Mouse (Mus musculus) embryonic fibroblast, embryonic 13.5 days (primary cell): ENCODE measurements around the gene Btbd19. TPM values are rescaled to one million over a fixed set of nuclear protein-coding genes. Genes with fewer than 3 reads are reported as not detected.

Experiments
- H3K27ac ChIP-seq: 2 replicates; pipeline ENCODE4 v1.5.1; 2012; ENCODE audit warnings: low read length, control low read depth, inconsistent platforms; ENCODE audit not compliant: insufficient read depth
- H3K4me1 ChIP-seq: 2 replicates; pipeline ENCODE4 v1.6.1; 2011; ENCODE audit warnings: low read length; ENCODE audit not compliant: control insufficient read depth, insufficient read depth
- H3K4me3 ChIP-seq: 2 replicates; pipeline ENCODE4 v1.5.1; 2011; ENCODE audit warnings: mild to moderate bottlenecking, control low read depth, low read length; ENCODE audit not compliant: insufficient read depth
- CTCF ChIP-seq: IDR thresholded peaks from 2 replicates; pipeline ENCODE4 v1.5.1; 2011; ENCODE audit warnings: mild to moderate bottlenecking, control low read depth, low read length, moderate library complexity, borderline replicate concordance; ENCODE audit not compliant: insufficient read depth
- POLR2A ChIP-seq: IDR thresholded peaks from 2 replicates; pipeline ENCODE4 v1.6.1; 2011; ENCODE audit warnings: low read depth, mild to moderate bottlenecking, control low read depth, low read length, moderate library complexity
- polyA plus RNA-seq: library from polyadenylated mRNA; stranded (reverse); fragments of >200 nt; gene quantifications from 2 replicates; pipeline ENCODE4 v1.2.4, GENCODE M21; 2011; ENCODE audit warnings: low read depth; ENCODE audit not compliant: missing spikeins, insufficient read length

The Btbd19 gene
- polyA plus RNA-seq, 1 experiment: 42.1 TPM

DNA sequence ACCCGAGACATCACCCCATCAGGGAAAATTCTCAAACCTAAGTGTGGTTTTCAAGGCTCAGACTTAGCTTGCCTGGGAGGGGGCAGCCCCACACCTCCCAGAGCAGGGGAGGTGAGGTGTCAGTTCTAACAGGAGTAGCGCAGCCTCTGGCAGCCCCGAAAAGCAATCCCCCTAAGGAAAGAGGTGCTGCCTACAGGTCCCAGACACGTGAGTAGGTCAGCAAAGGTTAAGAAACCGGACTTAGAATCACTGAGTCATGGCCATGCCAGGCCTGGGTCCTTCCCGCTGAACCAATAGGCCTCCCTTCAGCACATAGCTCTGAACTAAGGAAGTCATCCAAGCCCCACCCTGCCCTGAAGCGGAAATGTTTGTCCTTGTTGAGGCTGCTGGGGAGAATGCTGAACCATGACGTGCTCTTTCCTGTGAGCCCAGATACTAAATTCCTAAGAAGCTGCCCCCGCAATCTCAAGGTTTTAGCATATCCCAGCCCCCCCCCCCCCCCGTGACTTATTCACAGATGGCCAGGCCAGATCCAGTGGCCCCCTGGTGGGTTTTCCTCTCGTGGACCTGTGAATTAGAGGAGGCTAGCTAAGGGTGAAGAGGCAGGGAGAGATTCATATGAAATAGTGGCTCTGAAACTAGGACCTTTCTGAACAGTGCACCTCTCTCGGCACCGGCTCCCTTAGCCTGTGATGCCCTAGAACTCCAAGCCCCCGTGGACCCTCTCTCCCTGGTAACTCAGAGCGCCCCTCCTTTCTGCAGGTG is 567 bp upstream of the Btbd19 start:
- peak overlapping the region; percentile 100 for H3K27ac ChIP-seq
- TF ChIP-seq POLR2A: peak; percentile 40; the same call in 1 of the 2 replicates
- TF ChIP-seq CTCF: no peak
- H3K4me1 ChIP-seq: peaks cover 14% of the 10 kb centered on the region
- H3K4me3 ChIP-seq: no peak overlapping the region

DNA sequence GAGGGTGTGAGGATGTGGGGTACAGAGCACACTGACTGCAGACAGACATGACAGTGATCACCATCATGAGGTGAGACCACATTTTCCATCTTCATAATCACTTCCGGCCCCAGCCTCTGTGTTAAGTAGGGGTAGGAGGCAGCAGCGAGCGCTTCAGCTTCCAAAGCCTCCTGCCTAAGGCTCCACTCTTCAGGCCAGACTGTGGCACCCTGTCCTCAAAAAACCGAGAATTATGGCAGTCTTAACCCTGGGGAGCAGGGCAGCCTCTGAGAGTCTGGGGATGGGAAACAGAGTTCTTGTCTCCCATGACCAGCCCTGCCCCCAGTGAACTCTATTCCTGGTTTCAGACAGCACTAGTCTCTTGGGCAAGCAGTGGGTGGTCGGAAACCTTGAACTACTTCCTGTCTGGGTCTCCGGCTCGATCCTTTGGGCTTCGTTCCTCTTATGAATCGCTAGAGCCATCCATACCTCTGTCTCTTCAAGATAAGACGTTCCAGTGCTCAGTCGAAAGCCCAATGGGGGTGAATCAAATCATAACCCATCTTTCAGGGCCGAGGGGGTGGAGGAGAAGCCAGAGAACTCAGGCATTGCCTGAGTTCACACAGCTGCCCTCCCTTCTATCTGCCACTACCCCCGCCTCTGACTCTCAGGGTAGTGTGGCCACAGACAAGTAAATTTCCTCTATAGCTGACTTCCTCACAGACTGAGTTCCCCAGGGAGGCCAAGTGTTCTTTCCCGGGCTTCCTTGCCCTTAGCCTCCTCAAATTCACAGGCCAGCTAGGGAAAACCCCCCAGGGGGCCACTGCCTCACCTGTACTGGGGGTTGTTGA is 792 bp downstream of the Btbd19 start:
- peak overlapping the region; percentile 28 for H3K4me3 ChIP-seq
- peaks cover 14% of the 10 kb centered on the region for H3K4me1 ChIP-seq
- TF ChIP-seq POLR2A (no peak), CTCF (no peak)
- H3K27ac ChIP-seq: peak overlapping the region; percentile 100

DNA sequence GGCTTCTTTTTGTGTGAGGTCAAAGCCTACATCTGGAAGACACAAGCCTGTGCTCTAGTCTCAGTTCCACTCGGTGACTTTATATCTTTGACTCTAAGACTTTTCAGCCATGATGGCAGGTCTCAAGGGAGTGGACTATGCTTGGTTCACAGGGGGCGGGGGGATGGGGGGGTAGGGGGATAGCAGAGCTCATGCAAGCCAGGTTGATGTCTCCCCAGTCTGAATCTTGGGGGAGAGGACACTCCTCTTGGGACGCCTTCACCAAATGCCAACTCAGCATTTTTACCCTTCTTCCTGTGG is 1.4 kb downstream of the Btbd19 start:
- Histone ChIP-seq H3K4me3 (no peak overlapping the region), H3K4me1 (peaks cover 14% of the 10 kb centered on the region), H3K27ac (peak overlapping the region; percentile 100; the same call in 1 of the 2 replicates)
- no peak for TF ChIP-seq CTCF
- no peak for TF ChIP-seq POLR2A

DNA sequence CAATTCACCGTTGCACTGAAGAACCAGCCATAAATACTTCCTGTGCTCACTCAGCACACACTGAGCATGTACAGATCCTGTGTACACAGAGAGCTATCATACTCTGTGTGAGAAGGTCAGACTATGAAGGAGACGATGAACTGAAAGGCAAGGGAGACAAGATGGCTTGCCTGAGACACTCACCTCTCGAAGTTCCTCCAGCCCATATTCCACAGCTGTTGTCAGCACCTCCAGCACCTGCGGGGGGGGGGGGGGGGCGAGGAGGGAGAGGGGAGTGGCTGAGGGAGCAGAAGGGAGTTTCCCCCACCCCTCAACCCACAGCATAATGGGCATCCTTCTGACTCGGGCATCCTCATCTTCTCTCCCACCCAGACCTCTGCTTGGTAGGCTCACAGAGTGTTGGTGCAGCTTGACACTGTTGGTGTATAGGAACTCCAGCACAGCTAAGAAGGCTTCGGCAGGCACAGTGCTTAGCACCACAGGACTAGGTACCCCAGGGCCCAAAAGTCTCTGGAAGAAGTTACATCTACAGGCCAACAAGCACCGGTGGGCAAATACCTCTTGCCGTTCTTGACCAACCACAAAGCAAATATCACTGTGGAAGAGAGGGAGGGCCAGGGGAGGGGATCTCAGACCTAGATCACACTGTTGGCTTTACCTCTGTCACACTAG is 1.8 kb downstream of the Btbd19 start:
- TF ChIP-seq CTCF (no peak), POLR2A (no peak; the same call in 1 of the 2 replicates)

DNA sequence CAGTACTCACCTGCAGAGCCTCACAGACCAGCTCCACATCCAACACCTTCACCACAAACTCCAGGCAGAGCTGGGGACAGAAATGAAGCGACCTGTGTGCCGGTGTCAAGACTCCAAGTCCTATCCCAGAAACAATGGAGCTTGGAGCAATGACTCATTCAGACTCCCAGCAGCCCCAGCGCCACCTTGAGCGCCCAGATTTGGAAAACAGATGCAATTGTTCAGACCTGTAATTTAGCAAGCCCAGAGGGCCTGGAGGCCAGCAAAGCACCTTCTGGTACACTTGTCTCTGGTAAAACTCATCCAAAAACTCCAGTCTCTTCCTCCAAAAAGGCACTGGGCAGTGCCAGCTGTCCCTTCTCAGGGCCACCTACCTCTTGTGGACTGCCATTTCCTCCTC is 3.3 kb downstream of the Btbd19 start:
- no peak for TF ChIP-seq POLR2A
- no peak for TF ChIP-seq CTCF
- H3K4me3 ChIP-seq: no peak overlapping the region
- H3K4me1 ChIP-seq: peaks cover 14% of the 10 kb centered on the region
- no peak overlapping the region for H3K27ac ChIP-seq

More for the DNA sequence above, 1.8 kb downstream of the Btbd19 start:
- H3K4me1 ChIP-seq: peaks cover 14% of the 10 kb centered on the region
- H3K27ac ChIP-seq: no peak overlapping the region
- no peak overlapping the region for H3K4me3 ChIP-seq

DNA sequence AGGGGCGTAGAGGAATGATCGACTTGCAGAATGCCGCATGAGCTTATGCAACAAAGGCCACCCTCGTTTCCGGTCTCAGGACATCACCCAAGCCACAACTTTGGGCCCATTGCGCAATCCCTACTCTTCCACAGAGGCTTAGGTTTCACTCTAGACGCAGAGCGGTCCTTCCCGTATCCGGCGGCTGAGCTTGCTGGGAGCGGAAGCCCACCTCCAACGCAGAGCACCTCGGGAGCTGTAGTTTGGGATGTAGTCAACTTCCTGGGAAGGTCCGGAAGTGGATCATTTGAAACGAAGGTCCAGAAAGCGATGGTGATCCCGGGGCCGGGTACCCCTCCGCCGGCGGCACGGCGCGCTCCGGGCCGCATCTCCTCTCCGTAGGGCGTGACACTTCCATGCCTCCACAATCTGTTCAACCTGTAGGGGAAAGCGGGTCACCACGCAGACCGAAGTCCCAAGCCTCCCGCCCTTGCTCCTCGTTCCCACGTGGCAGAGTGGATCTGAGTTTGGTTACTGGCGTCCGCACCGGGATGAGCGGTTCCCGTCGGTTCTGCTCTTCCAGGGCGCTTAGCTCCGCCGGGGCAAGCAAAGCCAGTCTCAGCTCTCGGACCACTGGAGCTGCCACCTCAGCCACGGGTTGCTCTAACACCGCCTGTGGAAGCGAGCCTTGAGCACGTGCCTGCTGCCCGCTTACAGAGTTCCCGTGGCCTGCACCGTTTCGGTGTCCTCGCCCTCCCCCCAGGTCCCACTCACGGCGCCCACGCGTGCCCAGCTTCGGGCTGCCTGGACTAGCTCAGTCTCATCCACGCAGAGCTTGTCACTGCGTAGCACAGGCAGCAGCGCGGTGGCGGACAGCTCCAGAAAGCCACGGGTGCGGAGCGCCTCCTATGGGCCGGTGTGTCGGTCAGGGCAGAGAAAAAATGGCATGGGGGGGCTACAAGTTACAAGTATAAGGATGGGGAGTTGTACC is 4.8 kb downstream of the Btbd19 start:
- Histone ChIP-seq H3K4me1 (peaks cover 3% of the 10 kb centered on the region; the same call in 1 of the 2 replicates), H3K4me3 (peak overlapping the region; percentile 45), H3K27ac (peak overlapping the region; percentile 78)
- peak; percentile 70 for TF ChIP-seq POLR2A
- peak; percentile 84 for TF ChIP-seq CTCF

DNA sequence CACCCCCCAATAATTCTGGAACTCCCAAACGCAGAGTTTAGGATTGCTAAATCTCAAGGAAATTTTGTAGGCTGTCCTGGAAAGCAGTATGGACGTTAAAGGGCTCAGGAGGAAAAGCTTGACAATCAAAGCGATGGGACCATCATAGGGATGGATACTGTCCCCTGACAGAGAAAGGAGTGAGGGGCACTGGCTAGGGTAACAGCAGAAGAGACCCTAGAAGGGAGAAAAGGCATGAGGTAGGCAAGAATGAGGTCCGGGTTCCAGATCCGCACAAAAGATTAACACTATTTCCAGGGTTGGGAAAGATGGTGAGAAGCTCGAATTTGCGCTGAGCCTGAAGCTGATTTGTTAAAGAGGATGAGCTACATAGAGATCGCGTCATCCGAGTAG is 5.5 kb downstream of the Btbd19 start:
- H3K4me3 ChIP-seq: peak overlapping the region; percentile 32
- H3K4me1 ChIP-seq: no peaks in the 10 kb centered on the region
- TF ChIP-seq POLR2A (no peak), CTCF (no peak)

DNA sequence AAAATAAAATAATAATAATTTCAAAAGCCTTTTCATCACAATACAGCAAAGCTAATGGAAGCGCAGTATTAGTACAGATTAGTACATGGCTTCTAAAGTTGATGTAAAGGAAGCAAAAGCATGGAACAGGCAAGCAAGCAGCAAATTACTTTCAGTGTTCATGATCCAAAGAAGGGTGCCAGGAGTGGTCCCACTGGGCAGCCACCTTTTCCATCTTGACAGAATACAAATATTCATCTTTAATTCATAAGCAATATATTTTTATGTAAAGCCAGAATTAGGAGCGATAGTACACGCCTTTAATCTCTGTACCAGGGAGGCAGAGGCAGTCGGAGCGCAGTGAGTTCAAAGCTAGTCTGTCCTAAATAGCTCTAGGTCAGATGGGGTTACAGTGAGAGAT is 5.9 kb downstream of the Btbd19 start:
- TF ChIP-seq POLR2A (no peak), CTCF (no peak)
- no peaks in the 10 kb centered on the region for H3K4me1 ChIP-seq
- H3K4me3 ChIP-seq: peak overlapping the region; percentile 32
- peak overlapping the region; percentile 78 for H3K27ac ChIP-seq

More for the DNA sequence above, 5.5 kb downstream of the Btbd19 start:
- H3K27ac ChIP-seq: peak overlapping the region; percentile 78

DNA sequence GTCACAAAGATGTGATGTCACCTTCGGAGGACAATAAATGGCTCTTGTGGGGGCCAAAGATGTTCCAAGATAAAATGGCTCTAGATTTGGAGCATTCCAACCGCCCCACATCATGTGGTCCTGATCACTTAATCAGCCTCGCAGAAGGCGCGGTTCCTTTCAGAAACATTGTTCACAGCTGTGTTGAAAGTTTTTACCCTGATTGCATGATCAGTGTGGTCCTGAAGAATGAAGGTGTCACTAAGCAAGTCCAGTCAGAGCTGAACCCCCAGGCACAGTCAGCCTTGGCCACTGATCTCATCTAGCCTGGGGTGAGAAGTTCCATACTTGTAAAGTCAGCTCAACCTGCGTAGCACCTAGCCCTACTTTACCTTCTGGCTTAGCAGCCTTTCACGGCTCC is 7.6 kb downstream of the Btbd19 start:
- Histone ChIP-seq H3K27ac (no peak overlapping the region), H3K4me3 (no peak overlapping the region), H3K4me1 (no peaks in the 10 kb centered on the region)
- TF ChIP-seq POLR2A (no peak), CTCF (no peak)
